Mouse (Mus musculus) E14TG2a.4 (cell line): ENCODE data around the gene Nbas.

Experiments used
- CTCF ChIP-seq: conservative IDR thresholded peaks from 2 replicates; pipeline ENCODE4 v1.5.1; 2014; ENCODE audit warnings: low read length
- POU5F1 ChIP-seq: IDR thresholded peaks from 2 replicates; pipeline ENCODE4 v1.6.1; 2014; ENCODE audit warnings: low read length, borderline replicate concordance

DNA sequence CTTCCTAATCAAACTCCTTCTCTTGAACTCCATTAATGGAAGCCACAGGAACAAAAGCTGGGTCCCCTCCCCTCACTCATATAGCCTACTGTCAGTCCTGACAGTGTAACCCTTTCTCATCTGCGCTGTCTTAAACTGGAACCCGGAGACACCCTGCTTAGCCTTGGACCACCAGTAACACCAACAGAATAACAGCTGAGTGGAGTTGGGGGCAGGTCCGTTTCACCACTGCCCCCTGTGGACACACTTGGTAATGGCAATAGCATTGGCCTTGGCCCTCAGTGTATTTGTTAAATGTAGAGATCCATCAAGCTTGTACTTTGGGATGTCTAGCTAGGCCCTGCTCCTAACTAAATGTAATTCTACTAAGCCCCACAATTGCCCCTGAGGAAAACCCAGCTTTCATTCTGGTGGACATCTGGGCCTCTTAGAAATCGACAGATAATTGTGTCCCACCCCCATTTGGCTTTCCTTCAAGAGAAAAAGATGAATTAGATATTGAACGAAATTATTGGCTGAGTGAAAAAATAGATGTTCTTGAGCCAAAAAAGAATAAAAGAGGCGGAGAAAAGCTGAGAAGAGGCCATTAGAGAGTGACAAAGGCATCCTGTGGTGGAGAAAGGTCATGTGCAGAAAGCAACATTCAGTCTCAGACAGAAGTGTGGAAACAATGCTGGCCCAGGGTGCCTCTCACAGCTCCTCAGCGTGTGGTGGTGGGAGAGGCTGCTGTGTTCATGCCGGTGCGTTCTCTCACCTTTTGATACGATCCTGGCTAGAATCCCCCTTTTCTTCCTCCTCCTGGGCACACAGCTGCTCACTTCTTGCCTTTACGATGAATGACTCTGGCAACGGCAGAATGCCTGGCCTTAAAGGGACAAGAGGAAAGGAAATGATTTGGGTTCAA lies 358.1 kb downstream of the Nbas start:
- TF ChIP-seq CTCF (peak; percentile 85), POU5F1 (no peak)
